ENCODE assay signal across 8 mouse cellular contexts in genomic region chr10:50593371-50593770, GRCm38 (mm10). TPM values are rescaled to one million over a fixed set of nuclear protein-coding genes. Genes with fewer than 3 reads are reported as not detected.
A peak's percentile ranks its signal among the peaks of the same experiment; 100 is the strongest.
DNase-seq lines count a peak whose midpoint lies in the region; ATAC-seq and TF ChIP-seq lines count a peak whose summit lies in the region.

No protein-coding gene starts in this region.

- no peak for TF ChIP-seq CTCF in G1E (IDR thresholded peaks at IDR 0.05; ENCODE audit: low read depth, low read length)

- 62% methylated on average over 12 of the region's 12 CpGs for WGBS in heart, embryonic 15.5 days
- 71% methylated on average over 12 of the region's 12 CpGs for WGBS in forebrain, embryonic 15.5 days
- WGBS in midbrain, embryonic 10.5 days, result 75% methylated on average over 12 of the region's 12 CpGs

- no peak for ATAC-seq in heart, embryonic 15.5 days (replicated peaks; ENCODE audit: insufficient number of reproducible peaks, insufficient read depth, low FRiP score, low read depth)
- ATAC-seq in G1E (ENCODE audit: extremely low read depth, insufficient number of reproducible peaks, low FRiP score, poor library complexity, severe bottlenecking), result no peak
- no peak for ATAC-seq in forebrain, embryonic 15.5 days (replicated peaks)

- peaks cover 7% of the 10 kb centered on the region for H3K4me1 ChIP-seq in heart, embryonic 15.5 days (replicated peaks)
- peaks cover 5% of the 10 kb centered on the region; the same call in 1 of the 2 replicates for H3K4me1 ChIP-seq in G1E (ENCODE audit: insufficient read depth, low read depth, low read length)
- H3K4me1 ChIP-seq in forebrain, embryonic 15.5 days, result peaks cover 4% of the 10 kb centered on the region
- H3K4me1 ChIP-seq in midbrain, embryonic 10.5 days, result peaks cover 4% of the 10 kb centered on the region; the same call in 1 of the 2 replicates

- peak overlapping the region; percentile 57 for H3K4me2 ChIP-seq in heart, embryonic 15.5 days
- peak overlapping the region; percentile 60 for H3K4me2 ChIP-seq in forebrain, embryonic 15.5 days (replicated peaks)

- peak overlapping the region; percentile 95; the same call in 1 of the 2 replicates for H3K27ac ChIP-seq in heart, embryonic 15.5 days
- no peak overlapping the region for H3K27ac ChIP-seq in forebrain, embryonic 15.5 days (replicated peaks)
- peak overlapping the region; percentile 93; the same call in 1 of the 2 replicates for H3K27ac ChIP-seq in midbrain, embryonic 10.5 days (replicated peaks)

- peak overlapping the region; percentile 85 for H3K9ac ChIP-seq in heart, embryonic 15.5 days
- H3K9ac ChIP-seq in forebrain, embryonic 15.5 days (replicated peaks), result peak overlapping the region; percentile 84

- H3K36me3 ChIP-seq in heart, embryonic 15.5 days, result no peaks in the 10 kb centered on the region
- no peaks in the 10 kb centered on the region for H3K36me3 ChIP-seq in G1E (replicated peaks)
- H3K36me3 ChIP-seq in forebrain, embryonic 15.5 days, result no peaks in the 10 kb centered on the region
- no peaks in the 10 kb centered on the region for H3K36me3 ChIP-seq in midbrain, embryonic 10.5 days

- H3K4me3 ChIP-seq in heart, embryonic 15.5 days, result peak overlapping the region; percentile 88
- peak overlapping the region; percentile 76 for H3K4me3 ChIP-seq in G1E (ENCODE audit: low read depth, low read length)
- peak overlapping the region; percentile 83 for H3K4me3 ChIP-seq in forebrain, embryonic 15.5 days
- H3K4me3 ChIP-seq in midbrain, embryonic 10.5 days, result peak overlapping the region; percentile 86

- H3K27me3 ChIP-seq in heart, embryonic 15.5 days, result no peaks in the 10 kb centered on the region
- no peaks in the 10 kb centered on the region for H3K27me3 ChIP-seq in G1E (ENCODE audit: insufficient read depth, low read length)
- H3K27me3 ChIP-seq in forebrain, embryonic 15.5 days, result no peaks in the 10 kb centered on the region
- no peaks in the 10 kb centered on the region for H3K27me3 ChIP-seq in midbrain, embryonic 10.5 days (ENCODE audit: low read depth, poor library complexity, severe bottlenecking)

- H3K9me3 ChIP-seq in heart, embryonic 15.5 days (replicated peaks), result no peaks in the 10 kb centered on the region
- H3K9me3 ChIP-seq in G1E (replicated peaks), result no peaks in the 10 kb centered on the region
- H3K9me3 ChIP-seq in forebrain, embryonic 15.5 days, result no peaks in the 10 kb centered on the region
- no peaks in the 10 kb centered on the region for H3K9me3 ChIP-seq in midbrain, embryonic 10.5 days (replicated peaks)

- no peak for DNase-seq in heart, adult 9 months (ENCODE audit: low spot score in 2 of 2)
- DNase-seq in G1E (ENCODE audit: low spot score), result no peak
- DNase-seq in midbrain, embryonic 10.5 days (ENCODE audit: low spot score), result no peak
- no peak for DNase-seq in spleen, adult 18-20 months
- DNase-seq in kidney, postnatal 25 days, result no peak
- DNase-seq in lung, postnatal 25 days (ENCODE audit: low spot score), result no peak

RNA-seq across cellular contexts. Expression of gene Ascc3, which starts 0.9 kb away (rescaled TPM):
- 12.3 and 15.2 TPM in 2 replicates for polyA plus RNA-seq in heart, embryonic 15.5 days (2015; fragmentation: Nextera tagmentation; extraction: Ambion mirVana)
- total RNA-seq in G1E (2014; fragmentation: Nextera tagmentation) (51.4 and 56.1 TPM in 2 replicates), G1E (2017) (29.4 and 31.1 TPM in 2 replicates)
- polyA plus RNA-seq in G1E (2012), result 1.1 and 1.2 TPM in 2 replicates
- polyA plus RNA-seq in forebrain, embryonic 15.5 days (2015; fragmentation: Nextera tagmentation; extraction: Ambion mirVana), result 16.4 and 17.4 TPM in 2 replicates
- 15.0 and 17.8 TPM in 2 replicates for polyA plus RNA-seq in midbrain, embryonic 10.5 days (2016; fragmentation: Nextera tagmentation; extraction: Ambion mirVana)
